10 mouse cellular contexts compared by ENCODE assay signal in genomic region chr2:61455902-61456301, GRCm38 (mm10).
DNase-seq lines count a peak whose midpoint lies in the region; ATAC-seq and TF ChIP-seq lines count a peak whose summit lies in the region.
"Had no signal": no experiment of that assay in that cellular context is flagged by ENCODE, and none has a peak within 500 bp of the region (broad histone marks: within the 10 kb centered on the region; RNA-seq: fewer than 3 reads in every experiment).

No protein-coding gene starts in this region.

- peak; percentile 69 for TF ChIP-seq CTCF in intestine, postnatal 0 days (IDR thresholded peaks at IDR 0.05; ENCODE audit: low read depth)
- peak; percentile 61 for TF ChIP-seq CTCF in brain, embryonic 14.5 days (IDR thresholded peaks at IDR 0.05; ENCODE audit: borderline replicate concordance, extremely low read depth, insufficient read depth, insufficient read length)

- H3K4me2 ChIP-seq in intestine, postnatal 0 days (replicated peaks; ENCODE audit: low read depth) = no peak overlapping the region
- no peak overlapping the region for H3K4me2 ChIP-seq in intestine, embryonic 16.5 days (ENCODE audit: low read depth, low read length)

- no peak overlapping the region for H3K9ac ChIP-seq in intestine, postnatal 0 days (ENCODE audit: low read depth, low read length)
- H3K9ac ChIP-seq in intestine, embryonic 16.5 days (ENCODE audit: low read depth, low read length) = no peak overlapping the region

- no peaks in the 10 kb centered on the region for H3K27me3 ChIP-seq in intestine, postnatal 0 days (replicated peaks; ENCODE audit: control insufficient read depth, insufficient read depth, low read length)
- no peaks in the 10 kb centered on the region for H3K27me3 ChIP-seq in intestine, embryonic 16.5 days (replicated peaks; ENCODE audit: control insufficient read depth, insufficient read depth, low read length)

- WGBS in intestine, postnatal 0 days = 28% methylated on average over 5 of the region's 5 CpGs
- 31% methylated on average over 5 of the region's 5 CpGs for WGBS in intestine, embryonic 16.5 days

- no peaks in the 10 kb centered on the region for H3K4me1 ChIP-seq in intestine, postnatal 0 days (replicated peaks; ENCODE audit: control insufficient read depth, insufficient read depth, low read length)
- 0 out of 2 replicates have a peak, but pooled peaks cover 2% of the 10 kb centered on the region for H3K4me1 ChIP-seq in intestine, embryonic 16.5 days (ENCODE audit: control insufficient read depth, insufficient read depth, low read length)

- no peaks in the 10 kb centered on the region for H3K36me3 ChIP-seq in intestine, postnatal 0 days (ENCODE audit: control insufficient read depth, insufficient read depth)
- no peaks in the 10 kb centered on the region for H3K36me3 ChIP-seq in intestine, embryonic 16.5 days (ENCODE audit: control insufficient read depth, insufficient read depth, low read length)

- no peak for ATAC-seq in intestine, postnatal 0 days
- no peak for ATAC-seq in intestine, embryonic 16.5 days
- peak; percentile 72 for ATAC-seq in megakaryocyte progenitor cell, adult 5-6 weeks (replicated peaks; ENCODE audit: poor library complexity)

- TF ChIP-seq POLR2A in brain, embryonic 14.5 days (IDR thresholded peaks at IDR 0.05; ENCODE audit: borderline replicate concordance, extremely low read depth, insufficient read depth, insufficient read length, poor library complexity, severe bottlenecking) = no peak

- DNase-seq in ES-CJ7 (ENCODE audit: low read depth, low spot score) = peak; percentile 79
- DNase-seq in brain, embryonic 14.5 days (ENCODE audit: low read depth) = peak; percentile 57
- peak; percentile 18 to 35 for DNase-seq in frontal cortex, postnatal 10 days (ENCODE audit: low spot score in 2 of 2)
- DNase-seq in kidney, postnatal 36 days = peak; percentile 59 to 89
- DNase-seq in thymus, postnatal 0 days (ENCODE audit: low spot score) = peak; percentile 69

- H3K27ac ChIP-seq in intestine, postnatal 0 days (ENCODE audit: low read depth, low read length) = no peak overlapping the region
- no peak overlapping the region for H3K27ac ChIP-seq in intestine, embryonic 16.5 days (ENCODE audit: low read length)

- H3K4me3 ChIP-seq in intestine, postnatal 0 days (ENCODE audit: low read depth, low read length) = no peak overlapping the region
- H3K4me3 ChIP-seq in intestine, embryonic 16.5 days (ENCODE audit: low read length) = no peak overlapping the region
- H3K4me3 ChIP-seq: erythroblast, embryonic 14.5 days; megakaryocyte, embryonic 14.5 days had no signal

- no peaks in the 10 kb centered on the region for H3K9me3 ChIP-seq in intestine, postnatal 0 days (ENCODE audit: control insufficient read depth)
- H3K9me3 ChIP-seq in intestine, embryonic 16.5 days (ENCODE audit: control insufficient read depth, low read length) = no peaks in the 10 kb centered on the region
- H3K9me3 ChIP-seq: megakaryocyte, embryonic 14.5 days had no signal

Comparison
In these comparisons a context has a peak if more than half of its experiments do, and no peak if none do; other contexts are left out.
1. DNase-seq: peak in every context shown above with its lines; median percentile 79 in ES-CJ7; 74 in kidney, postnatal 36 days; 69 in thymus, postnatal 0 days; 57 in brain, embryonic 14.5 days; 26 in frontal cortex, postnatal 10 days.